Mouse (Mus musculus): ENCODE results near the gene Olfm2. TPM values are rescaled to one million over a fixed set of nuclear protein-coding genes. Genes with fewer than 3 reads are reported as not detected.
A peak's percentile ranks its signal among the peaks of the same experiment; 100 is the strongest.
"Not testable (repeated sequence)": the region's sequence is repeated elsewhere in the genome, so short reads cannot be mapped to it uniquely, and the experiment has no call there.

Gene Olfm2
- polyA plus RNA-seq, 1 experiment from 2014 or later: 3.8 TPM

DNA sequence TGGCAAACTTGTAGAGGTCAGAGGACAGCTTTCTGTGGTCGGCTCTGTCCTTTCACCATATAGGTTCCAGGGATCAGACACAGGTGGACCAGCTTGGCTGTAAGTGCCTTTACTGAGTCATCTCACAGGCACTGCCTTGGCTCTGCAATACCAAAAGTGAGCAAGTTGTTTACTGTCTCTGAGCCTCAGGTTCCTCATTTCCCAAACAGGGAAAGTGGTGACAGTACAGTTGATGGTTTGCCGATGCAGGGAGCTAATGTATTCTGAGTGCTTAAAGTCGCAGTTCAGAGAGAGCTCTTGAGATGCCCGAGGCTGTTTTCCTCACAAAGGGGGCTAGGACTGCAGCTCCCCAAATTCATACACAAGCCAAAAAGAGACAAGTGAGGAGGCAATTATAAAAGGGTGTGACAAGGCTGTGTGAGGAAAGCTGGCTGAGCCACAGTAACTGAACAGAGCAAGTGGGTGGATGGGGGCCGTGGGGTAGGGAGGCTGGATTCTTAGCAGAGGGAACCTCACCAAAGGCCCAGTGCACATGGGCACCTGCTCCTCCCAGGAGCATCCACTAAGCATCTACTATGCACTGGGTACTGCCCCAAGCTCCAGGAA is 49.9 kb downstream of the Olfm2 start:
- Histone ChIP-seq H3K4me3 (ENCODE audit: low read depth, low read length) (no peak overlapping the region), H3K4me2 (ENCODE audit: low read depth, severe bottlenecking) (no peak overlapping the region), H3K27me3 (ENCODE audit: control insufficient read depth, insufficient read depth, low read length) (peaks cover 5% of the 10 kb centered on the region; the same call in 1 of the 2 replicates), H3K9ac (ENCODE audit: low read length) (no peak overlapping the region), H3K4me1 (ENCODE audit: control insufficient read depth, insufficient read depth, low read length) (no peaks in the 10 kb centered on the region), H3K36me3 (ENCODE audit: control insufficient read depth, insufficient read depth, low read length) (no peaks in the 10 kb centered on the region), H3K27ac (replicated peaks; ENCODE audit: low read depth, low read length) (no peak overlapping the region), H3K9me3 (ENCODE audit: control insufficient read depth, low read length) (no peaks in the 10 kb centered on the region)
- DNase-seq (ENCODE audit: low spot score) (no peak), ATAC-seq (ENCODE audit: insufficient number of reproducible peaks, low FRiP score, low TSS enrichment, low read depth) (no peak)
- 80% methylated on average over 5 of the region's 5 CpGs for WGBS

DNA sequence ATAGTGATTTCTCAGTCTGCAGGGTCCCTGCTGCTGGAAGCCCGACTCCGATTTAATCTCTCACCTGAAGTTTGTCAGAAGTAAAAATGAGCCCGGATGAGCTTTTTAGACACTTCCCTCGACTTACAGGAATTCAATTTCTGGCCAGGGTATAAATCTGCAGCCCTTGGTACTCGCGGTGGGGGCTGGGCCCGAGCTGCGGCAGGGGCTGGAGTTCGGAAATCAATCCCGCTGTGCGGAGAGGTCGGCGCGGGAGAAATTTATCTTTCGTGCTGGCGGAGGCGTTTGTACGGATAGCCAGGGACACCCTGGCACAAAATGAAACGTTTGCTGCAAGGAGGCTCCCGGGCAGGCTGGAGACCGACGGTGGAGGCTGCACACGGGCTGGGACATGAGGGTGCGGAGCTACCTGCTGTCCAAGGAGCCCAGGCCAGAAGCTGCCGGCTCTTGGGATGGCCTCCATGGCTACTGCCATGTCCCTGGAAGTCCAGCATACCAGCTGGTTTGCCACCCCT is 51.4 kb downstream of the Olfm2 start:
- DNase-seq (ENCODE audit: low spot score): peak; percentile 38
- Histone ChIP-seq H3K4me1 (ENCODE audit: control insufficient read depth, insufficient read depth, low read length) (no peaks in the 10 kb centered on the region), H3K36me3 (ENCODE audit: control insufficient read depth, insufficient read depth, low read length) (no peaks in the 10 kb centered on the region), H3K27ac (replicated peaks; ENCODE audit: low read depth, low read length) (no peak overlapping the region), H3K9ac (ENCODE audit: low read length) (no peak overlapping the region), H3K4me3 (ENCODE audit: low read depth, low read length) (peak overlapping the region; percentile 19; the same call in 1 of the 2 replicates), H3K4me2 (ENCODE audit: low read depth, severe bottlenecking) (peak overlapping the region; percentile 46), H3K27me3 (ENCODE audit: control insufficient read depth, insufficient read depth, low read length) (peaks cover 5% of the 10 kb centered on the region; the same call in 1 of the 2 replicates), H3K9me3 (ENCODE audit: control insufficient read depth, low read length) (no peaks in the 10 kb centered on the region)
- no peak for ATAC-seq (ENCODE audit: insufficient number of reproducible peaks, low FRiP score, low TSS enrichment, low read depth)
- 4% methylated on average over 25 of the region's 25 CpGs for WGBS

DNA sequence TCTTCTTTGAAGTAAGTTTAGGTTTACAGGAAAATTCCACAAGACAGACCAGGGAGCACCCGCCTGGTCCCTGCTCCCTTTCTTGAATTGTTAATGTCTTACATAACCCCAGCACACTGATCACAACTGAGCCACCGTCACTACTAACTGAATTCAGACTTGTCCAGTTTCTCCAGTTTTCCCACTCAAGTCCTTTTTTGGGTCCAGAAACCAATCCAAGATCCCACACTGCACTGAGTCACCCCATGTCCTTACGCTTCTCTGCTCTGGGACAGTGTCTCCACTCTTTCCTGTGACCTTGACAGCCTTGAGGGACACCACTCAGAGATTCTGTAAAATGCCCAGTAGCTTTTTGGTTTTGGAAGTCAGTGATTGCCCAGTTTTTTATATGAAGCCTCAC is 53.3 kb downstream of the Olfm2 start:
- DNase-seq (ENCODE audit: low spot score) (no peak), ATAC-seq (ENCODE audit: insufficient number of reproducible peaks, low FRiP score, low TSS enrichment, low read depth) (no peak)
- H3K9me3 ChIP-seq (ENCODE audit: control insufficient read depth, low read length): no peaks in the 10 kb centered on the region
- H3K27me3 ChIP-seq (ENCODE audit: control insufficient read depth, insufficient read depth, low read length): peaks cover 5% of the 10 kb centered on the region; the same call in 1 of the 2 replicates
- no peaks in the 10 kb centered on the region for H3K4me1 ChIP-seq (ENCODE audit: control insufficient read depth, insufficient read depth, low read length)
- H3K4me3 ChIP-seq (ENCODE audit: low read depth, low read length): no peak overlapping the region
- H3K9ac ChIP-seq (ENCODE audit: low read length): no peak overlapping the region
- H3K36me3 ChIP-seq (ENCODE audit: control insufficient read depth, insufficient read depth, low read length): no peaks in the 10 kb centered on the region
- WGBS: 88% methylated on average over 3 of the region's 3 CpGs
- H3K27ac ChIP-seq (replicated peaks; ENCODE audit: low read depth, low read length): no peak overlapping the region
- H3K4me2 ChIP-seq (ENCODE audit: low read depth, severe bottlenecking): no peak overlapping the region

DNA sequence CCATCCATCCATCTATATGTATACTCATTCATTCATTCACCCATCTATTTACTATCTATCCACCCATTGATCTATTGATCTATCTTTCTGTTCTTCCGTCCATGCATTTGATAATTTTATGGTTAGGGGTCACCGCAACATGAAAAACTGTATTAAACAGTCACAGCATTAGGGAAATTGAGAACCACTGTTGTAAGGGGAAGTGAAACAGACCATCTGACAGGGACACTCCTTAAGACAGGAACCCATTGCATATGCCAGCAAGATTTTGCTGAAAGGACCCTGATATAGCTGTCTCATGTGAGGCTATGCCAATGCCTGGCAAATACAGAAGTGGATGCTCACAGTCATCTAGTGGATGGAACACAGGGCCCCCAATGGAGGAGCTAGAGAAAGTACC is 55.7 kb downstream of the Olfm2 start:
- H3K9ac ChIP-seq (ENCODE audit: low read length); ATAC-seq (ENCODE audit: insufficient number of reproducible peaks, low FRiP score, low TSS enrichment, low read depth); DNase-seq (ENCODE audit: low spot score); H3K4me2 ChIP-seq (ENCODE audit: low read depth, severe bottlenecking); H3K4me3 ChIP-seq (ENCODE audit: low read depth, low read length); H3K4me1 ChIP-seq (ENCODE audit: control insufficient read depth, insufficient read depth, low read length); H3K9me3 ChIP-seq (ENCODE audit: control insufficient read depth, low read length); H3K27ac ChIP-seq (replicated peaks; ENCODE audit: low read depth, low read length); H3K27me3 ChIP-seq (ENCODE audit: control insufficient read depth, insufficient read depth, low read length); H3K36me3 ChIP-seq (ENCODE audit: control insufficient read depth, insufficient read depth, low read length): not testable (repeated sequence)
- WGBS: 93% methylated on average over 2 of the region's 2 CpGs

DNA sequence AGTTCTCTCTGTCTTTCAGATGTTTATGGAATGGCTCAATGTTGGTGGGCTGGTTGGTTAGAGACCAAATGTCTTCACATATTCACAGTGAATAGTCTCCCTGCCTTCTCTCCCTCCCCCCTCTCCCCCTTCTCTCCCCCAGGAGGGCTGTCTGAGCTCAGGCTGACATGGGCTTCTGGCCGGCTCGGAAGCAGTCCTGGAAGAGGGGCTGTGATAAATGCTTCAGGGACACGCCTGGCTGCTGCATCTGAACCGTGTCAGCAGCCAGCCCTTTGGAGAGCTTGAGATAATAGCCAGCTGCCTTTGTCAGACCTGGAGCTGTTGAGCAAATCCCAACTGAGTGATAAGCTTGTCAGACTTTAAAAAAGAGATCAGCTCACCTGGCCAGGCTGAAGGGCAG is 56.2 kb downstream of the Olfm2 start:
- ATAC-seq (ENCODE audit: insufficient number of reproducible peaks, low FRiP score, low TSS enrichment, low read depth) (no peak), DNase-seq (ENCODE audit: low spot score) (no peak)
- no peaks in the 10 kb centered on the region for H3K36me3 ChIP-seq (ENCODE audit: control insufficient read depth, insufficient read depth, low read length)
- H3K4me2 ChIP-seq (ENCODE audit: low read depth, severe bottlenecking): no peak overlapping the region
- no peak overlapping the region for H3K9ac ChIP-seq (ENCODE audit: low read length)
- no peaks in the 10 kb centered on the region for H3K4me1 ChIP-seq (ENCODE audit: control insufficient read depth, insufficient read depth, low read length)
- no peaks in the 10 kb centered on the region for H3K9me3 ChIP-seq (ENCODE audit: control insufficient read depth, low read length)
- H3K27ac ChIP-seq (replicated peaks; ENCODE audit: low read depth, low read length): no peak overlapping the region
- H3K27me3 ChIP-seq (ENCODE audit: control insufficient read depth, insufficient read depth, low read length): no peaks in the 10 kb centered on the region
- H3K4me3 ChIP-seq (ENCODE audit: low read depth, low read length): no peak overlapping the region
- WGBS: 4% methylated on average over 4 of the region's 4 CpGs

DNA sequence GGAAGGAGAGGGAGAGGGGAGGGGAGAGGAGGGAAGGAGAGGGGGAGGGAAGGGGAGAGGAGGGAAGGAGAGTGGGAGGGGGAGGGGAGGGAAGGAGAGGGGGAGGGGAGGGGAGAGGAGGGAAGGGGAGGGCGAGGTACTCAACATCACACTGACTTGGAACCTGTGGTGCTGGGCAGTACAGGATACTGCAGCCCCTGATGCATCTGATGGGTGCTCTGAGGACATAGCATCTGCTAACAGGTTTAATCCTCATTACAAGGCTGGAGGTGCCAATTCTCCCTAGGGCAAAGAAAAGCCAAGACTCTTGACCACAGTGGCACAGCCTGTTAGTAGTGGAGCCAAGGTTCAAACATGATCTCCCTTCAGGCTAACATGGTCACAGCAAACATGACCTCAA is 56.7 kb downstream of the Olfm2 start:
- Histone ChIP-seq H3K9ac (ENCODE audit: low read length) (no peak overlapping the region), H3K4me3 (ENCODE audit: low read depth, low read length) (no peak overlapping the region), H3K4me1 (ENCODE audit: control insufficient read depth, insufficient read depth, low read length) (no peaks in the 10 kb centered on the region), H3K27me3 (ENCODE audit: control insufficient read depth, insufficient read depth, low read length) (no peaks in the 10 kb centered on the region), H3K4me2 (ENCODE audit: low read depth, severe bottlenecking) (no peak overlapping the region), H3K9me3 (ENCODE audit: control insufficient read depth, low read length) (no peaks in the 10 kb centered on the region), H3K27ac (replicated peaks; ENCODE audit: low read depth, low read length) (no peak overlapping the region), H3K36me3 (ENCODE audit: control insufficient read depth, insufficient read depth, low read length) (no peaks in the 10 kb centered on the region)
- ATAC-seq (ENCODE audit: insufficient number of reproducible peaks, low FRiP score, low TSS enrichment, low read depth) (no peak), DNase-seq (ENCODE audit: low spot score) (no peak)
- 44% methylated on average over 1 of the region's 1 CpGs for WGBS

DNA sequence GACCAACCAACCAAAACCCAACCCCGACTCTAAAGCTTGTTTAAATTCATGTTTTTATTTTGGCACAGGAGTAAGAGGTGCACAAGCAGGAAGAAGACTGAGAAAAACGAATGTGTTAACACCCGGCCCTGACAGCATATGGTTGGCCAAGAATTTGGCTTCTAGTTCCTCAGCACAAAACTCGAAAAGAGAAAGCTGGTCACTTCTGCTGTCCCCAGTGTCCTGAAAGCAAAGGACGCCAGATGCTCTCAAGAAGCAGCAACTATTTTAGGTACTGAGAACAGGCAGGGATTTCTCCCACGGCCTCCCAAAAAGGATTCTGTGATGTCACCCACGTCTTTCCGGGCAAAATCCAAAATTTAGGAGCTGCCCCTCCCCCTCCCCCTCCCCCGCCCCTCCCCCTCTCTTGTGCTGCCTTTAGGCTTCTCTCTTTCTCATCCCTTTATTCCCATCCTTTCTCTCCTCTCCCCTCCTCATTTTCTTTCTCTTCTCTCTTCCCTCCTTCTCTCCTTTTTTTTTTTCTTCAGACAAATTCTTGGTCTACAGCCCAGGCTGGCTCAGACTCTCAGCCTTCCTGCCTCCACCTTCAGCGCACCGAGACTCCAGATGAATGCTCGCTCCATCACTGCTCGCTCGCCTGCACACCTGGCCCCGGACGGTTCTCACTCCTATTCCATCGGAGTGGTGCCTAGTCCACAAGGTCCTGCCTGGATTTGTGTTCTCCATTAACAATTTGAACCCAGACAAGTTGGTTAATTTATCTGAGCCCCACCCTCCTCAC is 60.9 kb downstream of the Olfm2 start:
- H3K9ac ChIP-seq (ENCODE audit: low read length): no peak overlapping the region
- 56% methylated on average over 16 of the region's 17 CpGs for WGBS
- no peaks in the 10 kb centered on the region for H3K27me3 ChIP-seq (ENCODE audit: control insufficient read depth, insufficient read depth, low read length)
- H3K4me1 ChIP-seq (ENCODE audit: control insufficient read depth, insufficient read depth, low read length): no peaks in the 10 kb centered on the region
- H3K27ac ChIP-seq (replicated peaks; ENCODE audit: low read depth, low read length): no peak overlapping the region
- no peaks in the 10 kb centered on the region; the same call in 1 of the 2 replicates for H3K9me3 ChIP-seq (ENCODE audit: control insufficient read depth, low read length)
- DNase-seq (ENCODE audit: low spot score) (no peak), ATAC-seq (ENCODE audit: insufficient number of reproducible peaks, low FRiP score, low TSS enrichment, low read depth) (no peak)
- H3K36me3 ChIP-seq (ENCODE audit: control insufficient read depth, insufficient read depth, low read length): no peaks in the 10 kb centered on the region
- H3K4me3 ChIP-seq (ENCODE audit: low read depth, low read length): no peak overlapping the region
- no peak overlapping the region for H3K4me2 ChIP-seq (ENCODE audit: low read depth, severe bottlenecking)

DNA sequence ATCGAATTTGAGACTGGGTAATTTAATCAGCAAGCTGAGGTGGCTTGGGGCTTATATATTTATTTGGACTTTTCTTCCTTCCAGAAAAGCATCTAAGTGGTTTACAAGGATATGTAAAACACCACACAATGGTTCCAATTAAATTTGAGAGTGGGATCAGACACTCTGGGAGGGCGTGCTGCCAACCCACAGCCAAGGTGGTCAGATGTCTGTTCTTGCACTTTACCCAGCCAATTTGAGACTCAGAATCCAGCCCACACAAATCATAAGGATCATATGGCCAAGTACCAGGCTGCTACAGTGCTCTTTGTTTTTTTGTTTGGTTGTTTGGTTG is 63.8 kb downstream of the Olfm2 start:
- ATAC-seq (ENCODE audit: insufficient number of reproducible peaks, low FRiP score, low TSS enrichment, low read depth) (no peak), DNase-seq (ENCODE audit: low spot score) (no peak)
- Histone ChIP-seq H3K9ac (ENCODE audit: low read length) (no peak overlapping the region), H3K27me3 (ENCODE audit: control insufficient read depth, insufficient read depth, low read length) (no peaks in the 10 kb centered on the region), H3K27ac (replicated peaks; ENCODE audit: low read depth, low read length) (no peak overlapping the region), H3K4me2 (ENCODE audit: low read depth, severe bottlenecking) (no peak overlapping the region), H3K4me3 (ENCODE audit: low read depth, low read length) (no peak overlapping the region), H3K4me1 (ENCODE audit: control insufficient read depth, insufficient read depth, low read length) (no peaks in the 10 kb centered on the region), H3K9me3 (ENCODE audit: control insufficient read depth, low read length) (no peaks in the 10 kb centered on the region; the same call in 1 of the 2 replicates), H3K36me3 (ENCODE audit: control insufficient read depth, insufficient read depth, low read length) (no peaks in the 10 kb centered on the region)
- WGBS: 81% methylated on average over 2 of the region's 2 CpGs

All from limb, embryonic 11.5 days (tissue).